Mouse (Mus musculus) lung, embryonic 14.5 days (tissue): ENCODE data around the gene Clmn. TPM values are rescaled to one million over a fixed set of nuclear protein-coding genes. Genes with fewer than 3 reads are reported as not detected.

Experiments used
- ATAC-seq: fragments of 200-750 bp; cut with Nextera tagmentation; 2 replicates; pipeline ENCODE4 v1.8.0; 2017; ENCODE audit warnings: mild to moderate bottlenecking, moderate TSS enrichment, moderate library complexity; ENCODE audit not compliant: insufficient read depth
- DNase-seq: peaks from one replicate; pipeline ENCODE4 v3.0.0-alpha.2; 2015
- H3K27ac ChIP-seq: fragments of 300-500 bp; sonication (generic); 2 replicates; pipeline ENCODE4 v1.5.1; 2014; ENCODE audit warnings: low read depth, mild to moderate bottlenecking, moderate library complexity
- H3K27me3 ChIP-seq: fragments of 300-500 bp; sonication (generic); 2 replicates; pipeline ENCODE4 v1.6.1; 2014; ENCODE audit warnings: low read length, control low read depth; ENCODE audit not compliant: insufficient read depth
- H3K36me3 ChIP-seq: fragments of 300-500 bp; sonication (generic); 2 replicates; pipeline ENCODE4 v1.6.1; 2014; ENCODE audit warnings: control low read depth; ENCODE audit not compliant: insufficient read depth
- H3K4me1 ChIP-seq: fragments of 300-500 bp; sonication (generic); 2 replicates; pipeline ENCODE4 v1.6.1; 2014; ENCODE audit warnings: antibody characterized with exemption, control low read depth; ENCODE audit not compliant: insufficient read depth
- H3K4me2 ChIP-seq: fragments of 300-500 bp; sonication (generic); 2 replicates; pipeline ENCODE4 v1.6.1; 2014; ENCODE audit warnings: mild to moderate bottlenecking
- H3K4me3 ChIP-seq: fragments of 300-500 bp; sonication (generic); 2 replicates; pipeline ENCODE4 v1.5.1; 2014; ENCODE audit warnings: low read depth, low read length
- H3K9ac ChIP-seq: fragments of 300-500 bp; sonication (generic); 2 replicates; pipeline ENCODE4 v1.6.1; 2014
- H3K9me3 ChIP-seq: fragments of 300-500 bp; sonication (generic); 2 replicates; pipeline ENCODE4 v1.6.1; 2016; ENCODE audit warnings: low read depth, low read length, control low read depth
- CTCF ChIP-seq: IDR thresholded peaks from 2 replicates; pipeline ENCODE4 v1.5.1; 2016; ENCODE audit warnings: antibody characterized with exemption, low read depth
- WGBS: fragments of 180-500 bp; shearing (Covaris S2); extraction: QIAGEN DNeasy Blood & Tissue Kit; methylation state at CpG from one replicate; pipeline ENCODE4 v1.1.7; 2014; 5-methylcytosine and 5-hydroxymethylcytosine counted together
- polyA plus RNA-seq: library from polyadenylated mRNA; unstranded; fragments of >200 nt; fragmentation: Nextera tagmentation; extraction: Ambion mirVana; gene quantifications from 2 replicates; pipeline ENCODE4 v1.2.1, GENCODE M21; 2014

The Clmn gene
- polyA plus RNA-seq, 1 experiment from 2014 or later, result 2.1 TPM

DNA sequence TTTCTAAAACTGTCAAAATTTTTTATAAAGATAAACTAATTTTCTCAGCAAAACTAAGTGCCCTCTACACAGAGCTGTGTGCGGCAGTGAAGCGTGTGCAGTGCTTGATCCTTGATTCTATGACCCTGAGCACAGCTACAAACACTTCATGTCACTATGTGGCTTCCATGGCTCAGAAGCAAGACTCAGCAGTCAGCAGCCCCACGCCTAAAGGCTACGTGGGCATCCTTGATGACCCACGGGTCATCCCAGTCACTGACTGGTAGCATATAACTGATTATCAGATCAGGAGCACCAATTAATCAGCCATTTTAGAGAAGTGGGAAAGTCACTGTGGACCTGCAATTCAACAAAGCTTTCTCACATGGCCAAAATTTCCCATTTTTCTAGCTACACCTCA lies 117.6 kb downstream of the Clmn start:
- no peak overlapping the region for H3K9ac ChIP-seq
- DNase-seq (no peak), ATAC-seq (no peak)
- no peaks in the 10 kb centered on the region for H3K36me3 ChIP-seq
- H3K4me3 ChIP-seq, result no peak overlapping the region
- peaks cover 13% of the 10 kb centered on the region for H3K4me1 ChIP-seq
- no peak for TF ChIP-seq CTCF
- H3K4me2 ChIP-seq, result no peak overlapping the region
- WGBS, result 80% methylated on average over 5 of the region's 5 CpGs
- no peaks in the 10 kb centered on the region for H3K27me3 ChIP-seq
- no peak overlapping the region for H3K27ac ChIP-seq
- H3K9me3 ChIP-seq, result no peaks in the 10 kb centered on the region

DNA sequence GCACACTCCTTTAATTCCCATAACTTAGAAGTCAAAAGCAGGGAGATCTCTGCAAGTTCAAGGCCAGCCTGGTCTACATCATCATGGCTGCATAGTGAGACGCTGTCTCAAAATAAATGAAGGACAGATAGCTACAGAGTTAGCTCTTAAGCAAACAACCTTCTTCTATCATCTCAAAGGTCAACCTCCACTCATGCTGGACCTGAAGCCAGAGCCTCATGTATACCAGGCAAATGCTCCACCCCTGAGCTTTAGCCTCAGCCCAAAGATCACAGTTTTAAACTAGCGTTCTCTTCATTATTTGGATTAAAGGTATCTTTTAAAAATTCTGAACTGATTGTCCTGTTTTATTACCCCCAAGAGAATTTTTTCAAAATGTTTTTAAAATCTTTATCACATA lies 118.3 kb downstream of the Clmn start:
- no peaks in the 10 kb centered on the region for H3K9me3 ChIP-seq
- no peak for TF ChIP-seq CTCF
- H3K4me3 ChIP-seq, result no peak overlapping the region
- peaks cover 13% of the 10 kb centered on the region for H3K4me1 ChIP-seq
- H3K27ac ChIP-seq, result no peak overlapping the region
- no peaks in the 10 kb centered on the region for H3K36me3 ChIP-seq
- H3K4me2 ChIP-seq, result no peak overlapping the region
- no peak for ATAC-seq
- H3K9ac ChIP-seq, result no peak overlapping the region
- DNase-seq, result no peak
- no peaks in the 10 kb centered on the region for H3K27me3 ChIP-seq
- 89% methylated on average over 2 of the region's 2 CpGs for WGBS

DNA sequence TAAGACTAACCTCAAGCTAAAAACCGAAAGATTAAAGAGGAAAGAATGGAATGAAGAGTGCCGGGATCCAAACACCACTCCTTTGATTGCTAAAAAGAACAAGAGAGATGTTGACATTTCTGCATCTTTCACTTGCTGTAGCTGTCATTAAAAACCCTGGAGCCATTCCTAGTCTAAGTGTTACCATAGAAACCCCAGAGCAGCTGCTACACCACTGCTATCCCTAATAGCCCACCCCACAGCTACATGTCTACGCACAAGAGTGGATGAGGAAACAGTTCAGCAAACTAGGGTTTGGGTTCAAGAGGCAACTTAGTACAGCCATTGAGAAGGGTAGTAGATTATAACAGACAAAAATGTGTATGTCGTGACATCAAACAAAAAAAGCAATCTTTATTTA lies 121.2 kb downstream of the Clmn start:
- no peak overlapping the region for H3K9ac ChIP-seq
- H3K4me2 ChIP-seq, result no peak overlapping the region
- no peak overlapping the region for H3K27ac ChIP-seq
- H3K36me3 ChIP-seq, result no peaks in the 10 kb centered on the region
- peaks cover 8% of the 10 kb centered on the region for H3K4me1 ChIP-seq
- 55% methylated on average over 4 of the region's 4 CpGs for WGBS
- DNase-seq (no peak), ATAC-seq (no peak)
- TF ChIP-seq CTCF, result no peak
- no peak overlapping the region for H3K4me3 ChIP-seq
- no peaks in the 10 kb centered on the region for H3K9me3 ChIP-seq
- H3K27me3 ChIP-seq, result no peaks in the 10 kb centered on the region

DNA sequence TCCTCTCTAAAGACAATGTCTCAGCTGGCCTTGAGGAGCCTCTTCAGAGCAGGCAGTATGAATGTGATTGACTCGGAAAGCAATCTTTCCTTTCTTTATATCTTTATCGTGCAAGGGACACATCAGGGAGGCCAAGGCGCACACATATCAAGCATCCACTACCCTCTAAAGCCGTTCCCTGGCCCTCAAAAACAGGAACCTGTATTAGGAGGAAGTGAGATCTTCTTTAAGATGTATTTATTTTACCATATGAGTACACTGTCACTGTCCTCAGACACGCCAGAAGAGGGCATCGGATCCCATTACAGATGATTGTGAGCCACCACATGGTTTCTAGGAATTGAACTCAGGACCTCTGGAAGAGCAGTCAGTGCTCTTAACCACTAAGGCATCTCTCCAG lies 122.6 kb downstream of the Clmn start:
- Histone ChIP-seq H3K4me1 (peaks cover 4% of the 10 kb centered on the region; the same call in 1 of the 2 replicates), H3K9ac (no peak overlapping the region), H3K36me3 (no peaks in the 10 kb centered on the region), H3K4me3 (no peak overlapping the region), H3K27me3 (no peaks in the 10 kb centered on the region), H3K27ac (no peak overlapping the region), H3K4me2 (no peak overlapping the region), H3K9me3 (no peaks in the 10 kb centered on the region)
- TF ChIP-seq CTCF, result no peak
- WGBS, result 72% methylated on average over 6 of the region's 6 CpGs
- ATAC-seq (no peak), DNase-seq (no peak)

DNA sequence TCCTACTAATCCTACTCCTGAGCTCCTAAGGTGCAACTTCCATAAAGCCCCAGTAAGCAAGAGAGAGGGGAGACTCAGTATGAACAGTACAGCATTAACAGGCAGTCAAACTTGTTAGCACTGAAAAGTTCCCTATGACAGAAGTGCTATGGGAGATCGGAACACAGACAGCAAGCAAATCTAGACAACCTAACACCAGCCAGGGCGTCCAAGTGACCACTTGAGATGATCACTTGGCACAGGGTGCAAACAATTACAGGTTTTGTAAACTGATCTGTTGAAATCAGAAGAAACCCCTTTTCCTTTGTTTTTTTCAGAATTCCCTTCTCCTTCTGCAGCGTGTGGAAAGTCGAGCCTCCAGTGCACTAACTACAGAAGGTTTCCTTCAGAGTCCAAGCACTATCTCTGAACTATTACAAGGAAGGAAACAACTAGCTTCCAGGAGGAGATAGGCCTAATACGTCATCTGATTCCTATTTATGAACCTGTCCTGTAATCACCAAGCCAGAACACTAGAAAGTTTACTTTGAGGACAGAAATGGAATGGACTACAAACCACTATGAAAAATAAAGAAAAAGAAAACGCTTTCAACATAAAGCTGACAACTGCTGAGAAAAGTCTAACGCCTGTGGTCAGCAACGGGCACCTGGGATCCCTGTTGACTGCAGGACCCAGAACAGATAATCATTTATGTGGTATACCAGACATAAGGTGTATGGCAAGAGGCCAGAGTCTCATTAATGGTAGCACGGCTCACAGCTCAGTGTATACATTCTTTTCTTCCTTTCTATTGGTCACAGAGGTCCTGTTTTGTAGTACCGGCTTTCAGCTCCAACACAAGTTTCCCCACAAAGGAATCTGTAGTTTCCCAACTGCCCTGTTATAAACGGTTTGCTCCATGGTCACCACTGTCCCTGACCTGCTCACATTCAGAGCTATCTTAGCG lies 123.8 kb downstream of the Clmn start:
- Histone ChIP-seq H3K4me2 (no peak overlapping the region), H3K4me1 (peaks cover 4% of the 10 kb centered on the region; the same call in 1 of the 2 replicates), H3K4me3 (no peak overlapping the region), H3K36me3 (peaks cover 4% of the 10 kb centered on the region), H3K27me3 (no peaks in the 10 kb centered on the region), H3K9ac (no peak overlapping the region), H3K9me3 (no peaks in the 10 kb centered on the region), H3K27ac (no peak overlapping the region)
- ATAC-seq (no peak), DNase-seq (no peak)
- WGBS, result 52% methylated on average over 12 of the region's 12 CpGs
- no peak for TF ChIP-seq CTCF

DNA sequence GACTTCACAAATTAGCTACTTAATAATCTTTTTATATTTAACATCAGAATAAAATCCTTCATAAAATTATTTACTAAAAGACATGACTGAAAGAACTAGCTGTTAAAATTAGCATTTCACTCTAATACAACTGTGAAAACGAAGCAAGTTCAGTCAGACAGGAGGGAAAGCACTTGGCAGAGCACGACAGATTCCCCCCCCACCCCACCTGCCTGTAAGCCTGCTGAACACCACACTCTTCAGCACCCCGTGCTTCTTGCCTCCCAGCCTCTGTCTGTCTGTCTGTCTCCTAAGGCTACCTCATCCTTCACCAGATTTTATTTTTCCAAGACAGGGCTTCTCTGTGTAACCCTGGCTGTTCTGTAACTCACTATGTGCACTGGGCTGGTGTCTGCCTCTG lies 125.9 kb downstream of the Clmn start:
- H3K27me3 ChIP-seq, result no peaks in the 10 kb centered on the region
- no peak overlapping the region for H3K9ac ChIP-seq
- peaks cover 4% of the 10 kb centered on the region; the same call in 1 of the 2 replicates for H3K4me1 ChIP-seq
- no peak for ATAC-seq
- TF ChIP-seq CTCF, result no peak
- H3K4me2 ChIP-seq, result no peak overlapping the region
- H3K9me3 ChIP-seq, result no peaks in the 10 kb centered on the region
- no peak overlapping the region for H3K4me3 ChIP-seq
- DNase-seq, result no peak
- 32% methylated on average over 3 of the region's 3 CpGs for WGBS
- H3K36me3 ChIP-seq, result peaks cover 14% of the 10 kb centered on the region
- H3K27ac ChIP-seq, result no peak overlapping the region

DNA sequence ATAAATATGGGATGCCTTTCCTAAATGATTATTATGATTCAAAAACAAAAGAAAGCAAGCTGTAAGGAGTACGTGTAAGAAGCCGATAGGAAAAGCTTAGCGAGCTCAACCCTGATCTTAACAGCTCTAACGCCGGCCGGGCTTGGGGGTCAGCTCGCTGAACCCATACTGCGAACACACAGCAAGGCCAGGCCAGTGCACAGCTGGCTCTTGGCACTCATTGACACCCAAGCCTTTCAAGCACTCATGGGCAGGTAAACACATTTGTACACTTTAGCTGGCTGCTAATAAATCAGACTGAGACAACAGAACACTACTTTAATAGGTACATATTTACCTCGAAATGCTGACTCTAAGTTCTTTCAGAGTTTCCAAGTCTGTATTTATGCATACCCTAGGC lies 126.4 kb downstream of the Clmn start:
- no peak for TF ChIP-seq CTCF
- peaks cover 4% of the 10 kb centered on the region; the same call in 1 of the 2 replicates for H3K4me1 ChIP-seq
- no peaks in the 10 kb centered on the region for H3K9me3 ChIP-seq
- DNase-seq (peak; percentile 29), ATAC-seq (no peak)
- no peak overlapping the region for H3K9ac ChIP-seq
- WGBS, result 23% methylated on average over 9 of the region's 9 CpGs
- H3K27ac ChIP-seq, result no peak overlapping the region
- no peaks in the 10 kb centered on the region for H3K27me3 ChIP-seq
- peaks cover 17% of the 10 kb centered on the region for H3K36me3 ChIP-seq
- no peak overlapping the region for H3K4me3 ChIP-seq
- H3K4me2 ChIP-seq, result no peak overlapping the region
